Mouse (Mus musculus) ovary, adult 18-20 months (tissue): ENCODE data around the gene Kcnk2.
"Not testable (repeated sequence)": the region's sequence is repeated elsewhere in the genome, so short reads cannot be mapped to it uniquely, and the experiment has no call there.

Experiments used
- DNase-seq: peaks from one replicate; pipeline ENCODE4 v3.0.0; 2022; ENCODE audit warnings: low spot score, mixed read lengths

Gene Kcnk2

DNA sequence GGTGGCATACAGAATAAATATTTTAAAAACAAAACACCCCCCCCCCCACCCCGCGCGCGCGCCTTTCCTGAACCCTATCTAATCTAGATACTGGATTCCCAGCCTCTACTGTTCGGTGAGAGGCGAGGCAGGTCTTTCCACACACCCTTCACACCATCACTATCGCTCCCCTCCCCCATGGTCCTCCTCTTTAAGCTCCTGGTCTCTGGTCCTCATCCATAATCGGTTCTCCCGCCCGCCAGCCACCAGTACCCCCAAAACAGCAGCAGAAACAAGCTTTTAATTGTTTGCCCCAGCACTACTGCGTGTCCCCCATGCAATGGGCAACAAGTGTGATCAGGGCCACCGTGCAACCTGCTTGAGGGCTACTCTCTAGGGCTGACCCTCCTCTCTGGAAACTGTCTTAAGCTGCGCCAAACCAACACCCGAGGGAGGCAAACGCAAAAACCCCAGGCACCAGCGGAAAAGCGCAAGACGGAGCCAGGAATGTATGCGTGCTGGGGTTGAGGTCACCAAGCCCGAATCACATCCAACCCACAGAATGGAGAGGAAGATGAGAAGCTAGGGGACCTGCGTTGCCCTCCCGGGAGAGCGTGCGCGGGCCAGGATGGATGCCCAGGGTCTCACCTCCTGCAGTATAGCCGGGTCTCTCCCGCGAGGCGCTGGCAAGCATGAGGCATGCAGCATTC is 59.5 kb downstream of the Kcnk2 start:
- DNase-seq = no peak

- no peak for DNase-seq
Observed at GRCm38 (mm10) chr1:189341381-189341917, 60.6 kb downstream of the Kcnk2 start.

GRCm38 (mm10) chr1:189315896-189316295 is 86.2 kb downstream of the Kcnk2 start:
- no peak for DNase-seq

DNA sequence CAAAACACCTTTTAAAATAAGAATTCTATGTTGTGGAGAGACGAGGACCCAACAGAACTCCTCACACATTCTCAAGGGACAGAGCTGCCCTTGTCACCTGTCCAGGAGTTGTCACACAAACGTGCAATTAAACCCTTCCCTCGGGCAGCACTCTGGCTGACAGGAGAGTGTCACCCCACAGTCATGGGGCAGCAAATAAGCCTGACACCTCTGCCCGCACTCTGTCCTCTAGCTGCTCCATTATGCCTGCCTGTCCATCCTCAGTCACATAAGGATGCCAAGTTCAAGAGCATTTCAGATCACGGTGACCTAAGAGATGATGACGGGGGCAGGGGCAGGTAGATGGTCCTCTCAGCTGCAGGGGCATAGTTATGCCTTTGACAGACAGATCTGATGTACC is 87.6 kb downstream of the Kcnk2 start:
- no peak for DNase-seq

- DNase-seq = no peak
Observed at GRCm38 (mm10) chr1:189313750-189314149, 88.3 kb downstream of the Kcnk2 start.

- peak; percentile 35 for DNase-seq
Observed at GRCm38 (mm10) chr1:189310145-189310544, 91.9 kb downstream of the Kcnk2 start.

- no peak for DNase-seq
Observed at GRCm38 (mm10) chr1:189304988-189305522, 97.0 kb downstream of the Kcnk2 start.

GRCm38 (mm10) chr1:189303001-189303400 is 99.1 kb downstream of the Kcnk2 start:
- no peak for DNase-seq

DNA sequence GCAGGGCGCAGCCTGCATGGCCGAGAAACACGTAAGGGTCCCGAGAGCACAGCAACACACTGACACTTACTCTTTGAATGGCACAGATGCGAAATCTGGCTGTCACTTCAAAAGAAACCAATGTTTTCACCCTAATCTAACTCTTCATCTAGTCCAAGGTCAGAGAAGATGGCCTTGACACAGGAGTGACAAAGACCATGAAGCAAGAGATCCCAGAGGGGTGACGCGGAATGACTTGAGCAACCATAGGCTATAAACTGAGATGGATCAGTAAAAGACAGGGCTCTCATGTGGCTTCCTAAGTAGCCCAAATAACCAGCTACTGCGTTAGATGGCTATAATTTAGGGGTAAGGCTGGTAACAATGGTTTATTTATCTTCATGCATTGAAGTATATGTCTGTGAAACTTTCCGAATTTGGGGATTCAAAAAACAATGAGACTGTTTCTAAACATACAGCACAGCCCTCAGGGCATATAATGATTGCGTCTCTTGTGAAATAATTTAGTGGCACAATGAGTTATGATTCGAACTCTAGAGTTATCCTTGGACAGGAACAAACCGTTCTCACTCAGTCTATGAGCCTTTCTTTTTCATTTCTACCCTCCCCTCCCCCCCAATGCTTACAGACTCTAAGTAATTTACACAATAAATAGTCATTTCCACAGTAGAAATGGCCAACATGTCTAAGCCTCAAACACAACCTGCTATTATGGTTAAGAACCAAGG is 108.2 kb downstream of the Kcnk2 start:
- no peak for DNase-seq

- DNase-seq = no peak
Observed at GRCm38 (mm10) chr1:189290885-189291284, 111.2 kb downstream of the Kcnk2 start.

GRCm38 (mm10) chr1:189288948-189289347 is 113.1 kb downstream of the Kcnk2 start:
- DNase-seq = no peak

DNA sequence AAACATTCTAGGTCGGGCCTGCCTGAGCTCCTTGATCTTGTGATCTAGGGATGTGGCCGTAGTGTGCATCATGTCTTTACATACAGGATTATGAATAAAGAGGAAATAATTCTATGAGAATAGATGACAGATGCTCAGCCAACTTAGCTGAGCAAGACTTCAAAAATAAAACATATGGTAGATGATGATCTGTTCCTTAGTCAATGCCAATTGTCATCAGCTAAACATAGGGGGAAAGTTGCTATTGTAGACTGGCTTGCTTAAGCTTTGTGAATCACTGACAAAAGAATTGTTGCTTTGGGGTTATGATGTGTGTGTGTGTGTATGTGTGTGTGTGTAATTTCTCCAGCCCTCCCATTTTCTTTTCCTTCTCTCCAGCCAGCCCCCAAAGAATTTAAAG is 129.8 kb downstream of the Kcnk2 start:
- DNase-seq = no peak

DNA sequence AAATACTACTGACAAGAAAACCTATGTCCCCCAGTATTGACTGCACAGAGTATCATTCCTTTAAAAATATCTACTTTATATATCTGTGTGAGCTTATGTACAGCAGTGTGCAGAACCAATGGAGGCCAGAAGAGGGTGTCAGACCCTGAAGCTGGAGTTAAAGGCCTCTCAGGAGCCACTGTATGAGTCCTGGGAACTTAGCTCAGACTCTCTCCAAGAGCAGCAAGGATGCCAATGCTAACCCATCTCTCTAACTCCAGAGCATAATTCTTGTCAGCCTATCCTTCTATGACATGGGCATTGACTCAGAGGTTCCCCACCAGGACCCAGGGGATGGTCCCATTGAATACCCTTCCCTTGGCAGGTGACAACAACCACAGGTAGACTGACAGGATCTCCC is 148.4 kb downstream of the Kcnk2 start:
- DNase-seq = no peak

GRCm38 (mm10) chr1:189253207-189253606 is 148.9 kb downstream of the Kcnk2 start:
- DNase-seq = no peak

DNA sequence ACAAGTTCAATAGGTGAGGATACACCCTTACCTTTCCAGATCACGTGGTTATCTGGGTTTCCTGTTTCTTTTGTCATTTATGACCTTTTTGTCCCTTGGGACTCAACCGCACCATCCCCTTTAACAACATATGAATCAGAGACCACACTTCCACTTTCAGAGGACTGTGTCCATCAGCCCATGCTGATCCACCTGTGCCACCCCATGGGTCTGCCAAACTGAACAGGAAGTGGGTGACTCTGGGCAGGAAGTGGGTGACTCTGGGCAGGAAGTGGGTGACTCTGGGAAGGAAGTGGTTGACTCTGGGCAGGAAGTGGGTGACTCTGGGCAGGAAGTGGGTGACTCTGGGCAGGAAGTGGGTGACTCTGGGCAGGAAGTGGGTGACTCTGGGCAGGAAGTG is 158.9 kb downstream of the Kcnk2 start:
- DNase-seq = not testable (repeated sequence)

- no peak for DNase-seq
Observed at GRCm38 (mm10) chr1:189235261-189235660, 166.8 kb downstream of the Kcnk2 start.

GRCm38 (mm10) chr1:189232829-189233228 is 169.2 kb downstream of the Kcnk2 start:
- no peak for DNase-seq

- DNase-seq = peak; percentile 64
Observed at GRCm38 (mm10) chr1:189228222-189229084, 173.6 kb downstream of the Kcnk2 start.

- no peak for DNase-seq
Observed at GRCm38 (mm10) chr1:189227479-189227878, 174.6 kb downstream of the Kcnk2 start.

DNA sequence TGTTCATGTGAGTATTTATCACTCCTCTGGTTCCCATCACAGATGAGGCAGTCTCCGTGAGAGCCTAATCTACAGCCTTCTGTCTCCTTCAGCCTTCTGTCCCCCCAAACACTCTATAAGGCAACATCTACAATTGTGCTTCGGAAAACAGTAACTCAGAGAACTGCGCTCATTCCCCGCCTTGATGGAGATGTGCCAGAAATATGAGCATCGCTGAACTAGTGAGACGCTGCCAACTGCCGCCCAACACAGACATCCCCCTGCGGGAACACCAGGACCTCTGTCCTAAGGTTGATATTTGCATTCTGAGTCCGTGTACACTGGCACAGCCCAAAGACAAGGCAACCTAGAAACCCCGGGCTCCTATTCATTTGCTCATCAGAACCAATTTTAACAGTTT is 183.0 kb downstream of the Kcnk2 start:
- DNase-seq = no peak

DNA sequence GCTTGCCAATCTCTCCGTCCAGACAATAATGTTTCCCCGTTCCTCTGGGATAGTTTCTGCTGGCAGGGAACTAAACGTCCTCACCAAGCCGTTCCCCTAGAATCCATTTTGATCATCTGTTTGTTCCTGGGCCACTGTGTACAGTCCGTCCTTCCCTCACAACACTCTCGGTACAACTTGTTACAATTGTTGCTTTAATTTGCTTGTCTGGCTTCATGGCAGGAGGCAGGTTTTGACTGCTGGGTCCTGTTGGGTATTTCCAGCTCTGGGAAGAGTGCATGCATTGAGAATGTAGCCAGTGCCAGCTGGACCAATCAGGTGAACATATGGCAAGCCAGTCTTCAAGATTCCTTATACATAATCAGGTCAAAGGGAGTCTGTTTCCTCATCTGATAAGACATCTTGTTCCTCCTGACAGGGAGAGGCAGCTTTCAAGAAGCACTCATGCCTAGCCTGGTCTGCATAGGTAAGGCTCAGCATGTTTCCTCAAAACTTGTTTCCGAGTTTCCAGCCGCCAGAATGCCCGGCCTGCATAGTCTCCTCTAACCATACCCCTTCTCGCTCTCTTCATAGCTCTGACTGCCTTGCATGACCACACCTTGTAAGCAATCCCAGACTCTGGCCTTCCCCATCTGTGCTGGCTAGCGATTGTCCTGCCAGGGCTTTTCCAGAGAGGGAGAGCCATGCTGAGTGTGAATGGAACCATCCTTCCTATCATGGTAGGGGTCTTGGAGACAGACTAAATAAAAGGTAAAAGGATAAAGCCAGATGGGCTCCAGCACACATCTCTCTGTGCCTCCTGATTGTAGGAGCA is 184.1 kb downstream of the Kcnk2 start:
- no peak for DNase-seq
